Mouse (Mus musculus) C2C12 (cell line): Measurements from ENCODE around the gene Tmem51.

Source experiments
- CEBPB ChIP-seq: IDR thresholded peaks from one replicate; pipeline ENCODE4 v1.6.1; 2011; ENCODE audit warnings: low read depth, mild to moderate bottlenecking, control low read depth, moderate library complexity
- CTCF ChIP-seq: IDR thresholded peaks from one replicate; pipeline ENCODE4 v1.5.1; 2011; ENCODE audit not compliant: control insufficient read depth, insufficient read depth, insufficient read length
- FOSL1 ChIP-seq: IDR thresholded peaks from one replicate; pipeline ENCODE4 v1.8.0; 2011; ENCODE audit warnings: mild to moderate bottlenecking, low read length; ENCODE audit not compliant: poor library complexity, insufficient read depth, severe bottlenecking
- MAX ChIP-seq: IDR thresholded peaks from one replicate; pipeline ENCODE4 v1.6.1; 2011; ENCODE audit warnings: mild to moderate bottlenecking, control low read depth
- USF1 ChIP-seq: IDR thresholded peaks from one replicate; pipeline ENCODE4 v1.6.1; 2011; ENCODE audit warnings: low read depth, mild to moderate bottlenecking, control low read depth, moderate library complexity

DNA sequence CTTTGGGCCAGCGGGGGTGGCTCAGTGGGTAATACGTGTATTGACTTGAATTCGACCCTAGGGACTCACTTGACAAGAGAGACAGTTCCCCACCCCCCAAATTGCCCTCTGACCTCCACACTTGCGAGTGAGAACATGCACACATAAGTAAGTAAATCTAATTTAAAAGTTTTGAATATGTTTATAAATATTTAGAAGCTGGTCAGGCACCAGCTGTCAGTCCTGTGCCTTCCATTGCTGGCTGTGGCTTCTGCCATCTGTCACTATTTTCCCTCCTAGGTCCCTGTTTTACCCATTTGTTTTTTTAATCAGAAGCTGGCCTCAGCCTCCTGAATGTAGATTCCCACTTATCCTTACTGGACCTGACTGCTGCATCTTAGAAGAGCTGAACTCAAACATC is 4.3 kb upstream of the Tmem51 start:
- TF ChIP-seq CTCF = no peak
- no peak for TF ChIP-seq USF1
- TF ChIP-seq FOSL1 = no peak
- no peak for TF ChIP-seq CEBPB
- no peak for TF ChIP-seq MAX
